Mouse (Mus musculus): ENCODE results near the gene Myo18a. TPM values are rescaled to one million over a fixed set of nuclear protein-coding genes. Genes with fewer than 3 reads are reported as not detected.

Gene Myo18a
- polyA plus RNA-seq, 1 experiment from 2014 or later = 42.3 TPM

DNA sequence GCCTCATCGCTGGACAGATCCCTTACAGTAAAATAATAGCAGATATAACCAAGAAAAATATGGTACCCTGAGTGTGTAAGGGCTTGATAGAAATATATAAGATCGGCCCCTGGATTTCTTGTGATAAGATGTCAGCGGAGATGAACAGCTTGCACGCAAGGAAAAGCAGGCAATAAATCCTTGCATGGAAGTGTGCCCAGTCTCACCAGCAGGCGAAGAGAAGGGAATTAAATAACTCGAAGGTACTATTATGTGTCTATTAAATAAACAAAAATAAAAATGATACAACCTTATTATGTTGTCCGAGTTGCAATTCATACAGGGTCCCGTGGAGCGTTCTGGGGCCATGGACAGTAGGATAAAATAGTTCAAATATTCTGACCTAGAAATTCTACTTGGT lies 133.0 kb downstream of the Myo18a start:
- H3K4me2 ChIP-seq (ENCODE audit: low read length) = peak overlapping the region; percentile 43
- H3K4me1 ChIP-seq (ENCODE audit: control insufficient read depth, insufficient read depth, low read length) = peaks cover 79% of the 10 kb centered on the region
- no peak overlapping the region for H3K4me3 ChIP-seq (replicated peaks; ENCODE audit: low read depth, low read length)
- no peaks in the 10 kb centered on the region for H3K9me3 ChIP-seq (ENCODE audit: control insufficient read depth, low read length)
- no peak for DNase-seq
- H3K36me3 ChIP-seq (ENCODE audit: control insufficient read depth, insufficient read depth, low read length) = no peaks in the 10 kb centered on the region
- WGBS = 31% methylated on average over 9 of the region's 9 CpGs
- H3K9ac ChIP-seq (replicated peaks; ENCODE audit: low read length) = peak overlapping the region; percentile 45; the same call in 1 of the 2 replicates
- H3K27me3 ChIP-seq (ENCODE audit: control insufficient read depth, insufficient read depth, low read length) = no peaks in the 10 kb centered on the region
- ATAC-seq (ENCODE audit: low FRiP score, low TSS enrichment) = no peak
- H3K27ac ChIP-seq (replicated peaks; ENCODE audit: low read depth, low read length) = peak overlapping the region; percentile 87

DNA sequence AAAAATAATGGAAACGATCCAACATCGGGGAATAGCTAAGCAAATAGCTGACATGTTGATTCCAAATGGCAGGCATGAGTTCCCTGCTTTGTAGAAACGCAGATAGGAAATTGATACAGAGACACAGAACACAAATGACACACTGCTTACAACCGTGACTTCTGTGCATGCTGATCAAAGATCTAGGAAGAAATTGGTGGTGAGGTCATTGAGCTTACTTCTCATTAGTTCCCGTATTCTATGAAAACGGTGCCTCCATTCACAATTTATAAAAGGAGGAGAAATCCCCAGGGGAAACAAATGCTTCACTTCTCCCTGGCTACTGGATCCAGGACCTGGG lies 133.4 kb downstream of the Myo18a start:
- H3K4me3 ChIP-seq (replicated peaks; ENCODE audit: low read depth, low read length) = no peak overlapping the region
- WGBS = 4% methylated on average over 6 of the region's 6 CpGs

DNA sequence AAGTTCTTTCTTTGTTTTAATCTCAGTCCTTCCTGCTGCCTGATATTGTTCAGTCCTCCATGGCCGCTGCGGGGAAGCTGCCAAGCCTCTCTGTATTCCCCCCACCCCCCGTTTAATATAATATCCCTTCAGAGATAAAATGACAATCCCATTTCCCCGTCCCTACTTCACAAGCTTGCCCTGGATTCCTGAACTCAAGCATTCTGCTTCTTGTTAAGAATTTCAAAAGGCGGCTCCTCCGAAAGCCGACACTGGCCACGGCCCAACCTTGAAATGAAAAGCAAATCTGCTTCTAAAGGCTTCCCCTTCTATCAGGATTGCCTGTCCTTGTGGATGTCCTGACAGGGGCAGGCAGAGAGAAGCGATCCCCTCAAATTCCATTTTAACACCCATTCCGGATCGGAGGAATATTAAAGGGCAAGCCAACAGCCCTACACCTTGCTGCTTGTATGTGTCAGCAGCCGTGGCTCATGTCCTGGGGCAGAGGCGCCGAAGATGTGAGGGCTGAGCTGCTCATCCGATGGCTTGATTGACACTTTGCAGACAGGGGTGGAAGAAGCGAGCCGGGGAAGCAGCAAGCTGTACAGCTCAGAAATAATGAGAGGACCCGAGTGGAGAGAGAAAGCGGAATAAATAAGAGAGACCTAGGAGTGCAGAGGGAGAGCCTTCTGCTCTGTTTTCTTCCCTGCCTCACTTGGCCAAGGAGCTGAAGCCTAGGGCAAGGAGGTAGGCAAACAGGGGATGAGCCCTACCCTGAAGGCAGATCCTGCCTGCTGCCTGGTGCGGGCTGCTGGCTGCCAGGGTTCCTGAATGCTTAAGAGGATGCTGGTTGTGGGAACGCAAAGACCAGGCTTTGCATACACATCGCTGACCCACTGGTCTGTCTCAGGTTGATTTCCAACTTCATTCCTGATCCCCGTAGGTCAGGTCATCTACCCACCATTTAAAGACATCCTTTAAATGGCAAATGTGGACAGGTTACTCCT lies 134.1 kb downstream of the Myo18a start:
- Histone ChIP-seq H3K9me3 (ENCODE audit: control insufficient read depth, low read length) (no peaks in the 10 kb centered on the region), H3K4me1 (ENCODE audit: control insufficient read depth, insufficient read depth, low read length) (peaks cover 83% of the 10 kb centered on the region), H3K27ac (replicated peaks; ENCODE audit: low read depth, low read length) (peak overlapping the region; percentile 87), H3K4me2 (ENCODE audit: low read length) (peak overlapping the region; percentile 43), H3K4me3 (replicated peaks; ENCODE audit: low read depth, low read length) (peak overlapping the region; percentile 9; the same call in 1 of the 2 replicates), H3K27me3 (ENCODE audit: control insufficient read depth, insufficient read depth, low read length) (no peaks in the 10 kb centered on the region), H3K36me3 (ENCODE audit: control insufficient read depth, insufficient read depth, low read length) (no peaks in the 10 kb centered on the region), H3K9ac (replicated peaks; ENCODE audit: low read length) (peak overlapping the region; percentile 45)
- DNase-seq = peak; percentile 83
- ATAC-seq (ENCODE audit: low FRiP score, low TSS enrichment) = peak; percentile 24; the same call in 1 of the 2 replicates
- 3% methylated on average over 23 of the region's 23 CpGs for WGBS

More for the DNA sequence above, 133.4 kb downstream of the Myo18a start:
- H3K9ac ChIP-seq (replicated peaks; ENCODE audit: low read length) = peak overlapping the region; percentile 45; the same call in 1 of the 2 replicates
- H3K27ac ChIP-seq (replicated peaks; ENCODE audit: low read depth, low read length) = peak overlapping the region; percentile 87
- no peaks in the 10 kb centered on the region for H3K9me3 ChIP-seq (ENCODE audit: control insufficient read depth, low read length)
- H3K4me1 ChIP-seq (ENCODE audit: control insufficient read depth, insufficient read depth, low read length) = peaks cover 81% of the 10 kb centered on the region
- no peak for ATAC-seq (ENCODE audit: low FRiP score, low TSS enrichment)
- DNase-seq = no peak
- H3K4me2 ChIP-seq (ENCODE audit: low read length) = peak overlapping the region; percentile 43
- H3K36me3 ChIP-seq (ENCODE audit: control insufficient read depth, insufficient read depth, low read length) = no peaks in the 10 kb centered on the region
- H3K27me3 ChIP-seq (ENCODE audit: control insufficient read depth, insufficient read depth, low read length) = no peaks in the 10 kb centered on the region

DNA sequence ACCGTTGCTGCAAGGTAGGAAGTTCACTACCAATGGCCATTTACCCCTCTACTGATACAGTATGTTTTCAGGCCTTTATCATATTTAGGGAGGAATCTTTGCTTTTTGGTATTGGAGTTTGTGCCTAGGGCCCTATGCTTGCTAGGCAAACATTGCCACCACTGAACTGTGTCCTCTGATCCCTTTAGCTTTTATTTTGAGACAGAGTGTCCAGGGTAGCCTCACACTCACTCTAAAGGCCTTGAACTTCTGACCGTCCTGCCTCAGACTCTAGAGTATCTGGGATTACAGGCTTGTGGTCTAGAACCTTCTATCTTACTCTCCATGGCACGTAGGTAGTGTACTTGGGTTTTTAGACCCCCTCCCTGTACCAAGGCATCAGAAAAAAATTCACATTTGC lies 137.1 kb downstream of the Myo18a start:
- Histone ChIP-seq H3K36me3 (ENCODE audit: control insufficient read depth, insufficient read depth, low read length) (no peaks in the 10 kb centered on the region), H3K4me2 (ENCODE audit: low read length) (no peak overlapping the region), H3K27me3 (ENCODE audit: control insufficient read depth, insufficient read depth, low read length) (no peaks in the 10 kb centered on the region), H3K4me1 (ENCODE audit: control insufficient read depth, insufficient read depth, low read length) (peaks cover 59% of the 10 kb centered on the region), H3K9ac (replicated peaks; ENCODE audit: low read length) (no peak overlapping the region), H3K27ac (replicated peaks; ENCODE audit: low read depth, low read length) (no peak overlapping the region), H3K9me3 (ENCODE audit: control insufficient read depth, low read length) (no peaks in the 10 kb centered on the region), H3K4me3 (replicated peaks; ENCODE audit: low read depth, low read length) (no peak overlapping the region)
- 92% methylated on average over 3 of the region's 3 CpGs for WGBS
- DNase-seq (no peak), ATAC-seq (ENCODE audit: low FRiP score, low TSS enrichment) (no peak)

DNA sequence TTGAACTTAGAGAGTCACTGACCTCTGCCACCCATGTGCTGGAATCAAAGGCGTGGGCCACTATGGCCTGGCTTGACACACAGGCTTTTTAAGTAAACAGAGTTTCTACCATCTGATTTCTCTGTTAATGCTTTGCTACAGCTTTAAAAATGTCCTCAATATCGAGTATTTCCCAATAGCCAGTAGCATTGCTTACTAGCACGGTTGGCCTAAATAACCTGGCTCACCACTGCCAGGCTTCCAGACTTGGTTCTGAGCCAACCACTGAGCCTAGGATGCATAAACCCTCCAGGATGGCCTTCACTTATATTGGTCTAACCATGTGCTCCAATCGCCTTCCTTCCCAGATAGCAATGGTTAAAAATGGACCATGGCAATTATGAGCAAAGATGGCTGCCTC lies 137.7 kb downstream of the Myo18a start:
- peak overlapping the region; percentile 66; the same call in 1 of the 2 replicates for H3K27ac ChIP-seq (replicated peaks; ENCODE audit: low read depth, low read length)
- no peak for DNase-seq
- H3K4me2 ChIP-seq (ENCODE audit: low read length) = no peak overlapping the region
- ATAC-seq (ENCODE audit: low FRiP score, low TSS enrichment) = no peak
- no peak overlapping the region for H3K4me3 ChIP-seq (replicated peaks; ENCODE audit: low read depth, low read length)
- H3K9me3 ChIP-seq (ENCODE audit: control insufficient read depth, low read length) = no peaks in the 10 kb centered on the region
- H3K36me3 ChIP-seq (ENCODE audit: control insufficient read depth, insufficient read depth, low read length) = no peaks in the 10 kb centered on the region
- no peak overlapping the region for H3K9ac ChIP-seq (replicated peaks; ENCODE audit: low read length)
- H3K4me1 ChIP-seq (ENCODE audit: control insufficient read depth, insufficient read depth, low read length) = peaks cover 54% of the 10 kb centered on the region
- WGBS = 90% methylated on average over 4 of the region's 4 CpGs
- no peaks in the 10 kb centered on the region for H3K27me3 ChIP-seq (ENCODE audit: control insufficient read depth, insufficient read depth, low read length)

DNA sequence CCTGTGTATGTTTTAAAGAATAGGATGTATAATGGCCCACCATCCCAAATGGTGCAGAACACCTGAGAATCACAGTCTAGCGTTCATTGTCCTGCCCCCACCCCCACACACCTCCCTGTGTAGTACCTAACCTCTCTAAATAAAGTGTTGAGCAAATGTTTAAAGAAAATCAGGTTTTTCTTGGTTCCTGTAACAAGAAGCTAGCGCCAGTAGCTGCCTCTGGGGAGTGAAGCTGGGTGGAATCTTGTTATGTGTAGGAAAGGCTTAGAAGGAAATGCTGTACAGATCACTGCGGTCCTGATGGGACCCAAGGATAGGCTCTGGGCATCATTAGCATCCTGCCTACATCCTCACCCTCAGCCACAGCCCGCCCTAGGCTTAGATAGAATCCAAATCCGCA lies 138.3 kb downstream of the Myo18a start:
- Histone ChIP-seq H3K36me3 (ENCODE audit: control insufficient read depth, insufficient read depth, low read length) (no peaks in the 10 kb centered on the region), H3K9ac (replicated peaks; ENCODE audit: low read length) (no peak overlapping the region; the same call in 1 of the 2 replicates), H3K9me3 (ENCODE audit: control insufficient read depth, low read length) (no peaks in the 10 kb centered on the region), H3K27me3 (ENCODE audit: control insufficient read depth, insufficient read depth, low read length) (no peaks in the 10 kb centered on the region), H3K4me1 (ENCODE audit: control insufficient read depth, insufficient read depth, low read length) (peaks cover 53% of the 10 kb centered on the region), H3K4me3 (replicated peaks; ENCODE audit: low read depth, low read length) (no peak overlapping the region), H3K4me2 (ENCODE audit: low read length) (0 out of 2 replicates have a peak overlapping the region, but pooled peaks have one; percentile 7), H3K27ac (replicated peaks; ENCODE audit: low read depth, low read length) (peak overlapping the region; percentile 66)
- WGBS = 38% methylated on average over 5 of the region's 5 CpGs
- DNase-seq (no peak), ATAC-seq (ENCODE audit: low FRiP score, low TSS enrichment) (no peak)

DNA sequence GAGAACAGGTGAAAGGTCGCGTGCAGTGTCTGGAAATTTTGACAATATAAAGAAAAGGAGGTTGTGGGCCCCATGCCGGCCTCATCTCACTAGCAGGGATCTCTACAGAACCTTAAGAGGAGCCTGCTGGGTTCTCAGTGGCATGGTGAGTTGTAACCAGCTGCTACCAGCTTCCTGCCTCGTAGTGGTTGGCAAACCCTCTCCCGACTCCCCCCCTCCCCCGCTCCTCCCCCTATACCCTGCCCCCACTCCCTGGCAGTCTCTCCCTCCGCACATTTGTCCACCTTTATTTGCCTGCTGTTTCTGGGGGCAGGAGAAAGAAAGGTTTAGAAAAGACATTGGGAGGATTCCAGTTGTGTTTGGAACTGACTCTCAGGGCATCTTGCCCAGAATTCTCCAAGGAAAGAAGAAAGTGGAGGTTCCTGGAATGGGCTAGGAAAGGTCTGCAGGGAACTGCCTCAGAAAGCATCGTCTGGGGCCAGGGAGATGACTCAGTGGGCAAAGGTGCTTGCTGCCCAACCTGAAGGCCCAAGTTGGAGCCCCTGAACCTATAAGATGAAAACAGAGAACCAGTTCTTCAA lies 138.8 kb downstream of the Myo18a start:
- no peak for ATAC-seq (ENCODE audit: low FRiP score, low TSS enrichment)
- H3K4me3 ChIP-seq (replicated peaks; ENCODE audit: low read depth, low read length) = no peak overlapping the region
- H3K27me3 ChIP-seq (ENCODE audit: control insufficient read depth, insufficient read depth, low read length) = no peaks in the 10 kb centered on the region
- 0 out of 2 replicates have a peak overlapping the region, but pooled peaks have one; percentile 7 for H3K4me2 ChIP-seq (ENCODE audit: low read length)
- H3K4me1 ChIP-seq (ENCODE audit: control insufficient read depth, insufficient read depth, low read length) = peaks cover 52% of the 10 kb centered on the region
- H3K9ac ChIP-seq (replicated peaks; ENCODE audit: low read length) = no peak overlapping the region; the same call in 1 of the 2 replicates
- no peak for DNase-seq
- H3K36me3 ChIP-seq (ENCODE audit: control insufficient read depth, insufficient read depth, low read length) = no peaks in the 10 kb centered on the region
- H3K27ac ChIP-seq (replicated peaks; ENCODE audit: low read depth, low read length) = peak overlapping the region; percentile 66
- 34% methylated on average over 8 of the region's 8 CpGs for WGBS
- H3K9me3 ChIP-seq (ENCODE audit: control insufficient read depth, low read length) = no peaks in the 10 kb centered on the region

DNA sequence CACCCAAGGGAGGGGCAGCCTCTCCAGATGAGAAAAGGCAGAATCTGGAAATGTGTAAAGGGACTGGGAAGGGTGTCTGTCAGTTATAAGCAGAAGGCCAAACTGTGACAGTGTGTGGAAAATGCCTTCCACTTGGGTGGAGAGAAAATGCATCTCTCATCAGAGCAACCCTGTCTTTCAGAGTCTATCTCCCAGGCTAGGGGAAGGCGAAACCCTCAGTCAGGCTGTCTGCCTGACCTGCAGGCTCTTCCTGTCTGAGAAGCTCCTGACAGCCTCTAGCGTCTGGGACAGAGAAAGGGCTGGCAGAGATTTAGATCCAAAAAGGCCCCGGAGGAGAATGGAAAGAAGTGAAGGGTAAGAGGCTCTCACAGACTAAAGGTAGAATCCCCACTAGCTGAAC lies 140.7 kb downstream of the Myo18a start:
- Histone ChIP-seq H3K9ac (replicated peaks; ENCODE audit: low read length) (no peak overlapping the region), H3K4me2 (ENCODE audit: low read length) (no peak overlapping the region), H3K9me3 (ENCODE audit: control insufficient read depth, low read length) (no peaks in the 10 kb centered on the region), H3K36me3 (ENCODE audit: control insufficient read depth, insufficient read depth, low read length) (no peaks in the 10 kb centered on the region), H3K27me3 (ENCODE audit: control insufficient read depth, insufficient read depth, low read length) (no peaks in the 10 kb centered on the region), H3K4me1 (ENCODE audit: control insufficient read depth, insufficient read depth, low read length) (peaks cover 43% of the 10 kb centered on the region), H3K4me3 (replicated peaks; ENCODE audit: low read depth, low read length) (no peak overlapping the region), H3K27ac (replicated peaks; ENCODE audit: low read depth, low read length) (peak overlapping the region; percentile 45)
- no peak for DNase-seq
- 25% methylated on average over 3 of the region's 3 CpGs for WGBS
- no peak for ATAC-seq (ENCODE audit: low FRiP score, low TSS enrichment)

Measured in midbrain, embryonic 14.5 days (tissue).